Mouse (Mus musculus): Measurements from ENCODE around the gene Lmtk2. TPM values are rescaled to one million over a fixed set of nuclear protein-coding genes. Genes with fewer than 3 reads are reported as not detected.

The Lmtk2 gene
- polyA plus RNA-seq, 1 experiment from 2014 or later: 11.2 TPM

- 82% methylated on average over 20 of the region's 20 CpGs for WGBS
- H3K4me2 ChIP-seq (replicated peaks): no peak overlapping the region
- ATAC-seq (ENCODE audit: low FRiP score): no peak
- no peak for DNase-seq (ENCODE audit: low spot score)
- H3K36me3 ChIP-seq (replicated peaks; ENCODE audit: control insufficient read depth, insufficient read depth): peaks cover 43% of the 10 kb centered on the region
- no peaks in the 10 kb centered on the region for H3K9me3 ChIP-seq (ENCODE audit: control insufficient read depth, low read length)
- no peaks in the 10 kb centered on the region for H3K4me1 ChIP-seq (replicated peaks; ENCODE audit: control insufficient read depth, insufficient read depth, low read length)
- no peak overlapping the region for H3K4me3 ChIP-seq (replicated peaks; ENCODE audit: low read length)
- H3K9ac ChIP-seq: no peak overlapping the region
- no peak overlapping the region for H3K27ac ChIP-seq
- H3K27me3 ChIP-seq (ENCODE audit: control insufficient read depth, insufficient read depth, low read length): no peaks in the 10 kb centered on the region
Measured at GRCm38 (mm10) chr5:144182542-144183247, 82.5 kb downstream of the Lmtk2 start.

GRCm38 (mm10) chr5:144183248-144183559 is 83.0 kb downstream of the Lmtk2 start:
- Histone ChIP-seq H3K4me2 (replicated peaks) (no peak overlapping the region), H3K9ac (no peak overlapping the region), H3K9me3 (ENCODE audit: control insufficient read depth, low read length) (no peaks in the 10 kb centered on the region)

GRCm38 (mm10) chr5:144183647-144184335 is 83.6 kb downstream of the Lmtk2 start:
- Histone ChIP-seq H3K9me3 (ENCODE audit: control insufficient read depth, low read length) (no peaks in the 10 kb centered on the region), H3K4me1 (replicated peaks; ENCODE audit: control insufficient read depth, insufficient read depth, low read length) (no peaks in the 10 kb centered on the region), H3K4me3 (replicated peaks; ENCODE audit: low read length) (no peak overlapping the region), H3K36me3 (replicated peaks; ENCODE audit: control insufficient read depth, insufficient read depth) (peaks cover 44% of the 10 kb centered on the region), H3K27me3 (ENCODE audit: control insufficient read depth, insufficient read depth, low read length) (no peaks in the 10 kb centered on the region), H3K4me2 (replicated peaks) (no peak overlapping the region), H3K27ac (no peak overlapping the region), H3K9ac (no peak overlapping the region)
- DNase-seq (ENCODE audit: low spot score) (no peak), ATAC-seq (ENCODE audit: low FRiP score) (no peak)
- 77% methylated on average over 7 of the region's 7 CpGs for WGBS

More at GRCm38 (mm10) chr5:144183248-144183559, 83.0 kb downstream of the Lmtk2 start:
- 89% methylated on average over 8 of the region's 8 CpGs for WGBS
- no peaks in the 10 kb centered on the region for H3K27me3 ChIP-seq (ENCODE audit: control insufficient read depth, insufficient read depth, low read length)
- no peak overlapping the region for H3K27ac ChIP-seq
- H3K36me3 ChIP-seq (replicated peaks; ENCODE audit: control insufficient read depth, insufficient read depth): peaks cover 44% of the 10 kb centered on the region
- ATAC-seq (ENCODE audit: low FRiP score): no peak
- no peak overlapping the region for H3K4me3 ChIP-seq (replicated peaks; ENCODE audit: low read length)
- DNase-seq (ENCODE audit: low spot score): no peak
- no peaks in the 10 kb centered on the region for H3K4me1 ChIP-seq (replicated peaks; ENCODE audit: control insufficient read depth, insufficient read depth, low read length)

- 93% methylated on average over 21 of the region's 21 CpGs for WGBS
- peaks cover 41% of the 10 kb centered on the region for H3K36me3 ChIP-seq (replicated peaks; ENCODE audit: control insufficient read depth, insufficient read depth)
- H3K27me3 ChIP-seq (ENCODE audit: control insufficient read depth, insufficient read depth, low read length): no peaks in the 10 kb centered on the region
- H3K9ac ChIP-seq: no peak overlapping the region
- H3K4me1 ChIP-seq (replicated peaks; ENCODE audit: control insufficient read depth, insufficient read depth, low read length): no peaks in the 10 kb centered on the region
- H3K4me2 ChIP-seq (replicated peaks): no peak overlapping the region
- H3K4me3 ChIP-seq (replicated peaks; ENCODE audit: low read length): no peak overlapping the region
- no peak for ATAC-seq (ENCODE audit: low FRiP score)
- no peak for DNase-seq (ENCODE audit: low spot score)
- H3K9me3 ChIP-seq (ENCODE audit: control insufficient read depth, low read length): no peaks in the 10 kb centered on the region
- no peak overlapping the region for H3K27ac ChIP-seq
Measured at GRCm38 (mm10) chr5:144184350-144185045, 84.3 kb downstream of the Lmtk2 start.

- Histone ChIP-seq H3K9ac (no peak overlapping the region), H3K9me3 (ENCODE audit: control insufficient read depth, low read length) (no peaks in the 10 kb centered on the region), H3K4me3 (replicated peaks; ENCODE audit: low read length) (no peak overlapping the region), H3K36me3 (replicated peaks; ENCODE audit: control insufficient read depth, insufficient read depth) (peaks cover 35% of the 10 kb centered on the region), H3K27ac (no peak overlapping the region), H3K4me1 (replicated peaks; ENCODE audit: control insufficient read depth, insufficient read depth, low read length) (no peaks in the 10 kb centered on the region; the same call in 1 of the 2 replicates), H3K4me2 (replicated peaks) (no peak overlapping the region), H3K27me3 (ENCODE audit: control insufficient read depth, insufficient read depth, low read length) (no peaks in the 10 kb centered on the region)
- 88% methylated on average over 6 of the region's 6 CpGs for WGBS
- no peak for ATAC-seq (ENCODE audit: low FRiP score)
- DNase-seq (ENCODE audit: low spot score): no peak
Measured at GRCm38 (mm10) chr5:144188422-144188821, 88.2 kb downstream of the Lmtk2 start.

GRCm38 (mm10) chr5:144189327-144189726 is 89.1 kb downstream of the Lmtk2 start:
- DNase-seq (ENCODE audit: low spot score): no peak
- H3K27ac ChIP-seq: no peak overlapping the region
- H3K27me3 ChIP-seq (ENCODE audit: control insufficient read depth, insufficient read depth, low read length): no peaks in the 10 kb centered on the region

GRCm38 (mm10) chr5:144189950-144190583 is 89.8 kb downstream of the Lmtk2 start, which contains the start of gene Bhlha15:
Bhlha15 (plus strand) TSS chr5:144190286.
- no peak for DNase-seq (ENCODE audit: low spot score)
- Histone ChIP-seq H3K9me3 (ENCODE audit: control insufficient read depth, low read length) (no peaks in the 10 kb centered on the region), H3K4me3 (replicated peaks; ENCODE audit: low read length) (0 out of 2 replicates have a peak within 1 kb of the TSS, but pooled peaks have one; percentile 9), H3K27me3 (ENCODE audit: control insufficient read depth, insufficient read depth, low read length) (no peaks in the 10 kb centered on the region), H3K4me1 (replicated peaks; ENCODE audit: control insufficient read depth, insufficient read depth, low read length) (no peaks in the 10 kb centered on the region; the same call in 1 of the 2 replicates), H3K36me3 (replicated peaks; ENCODE audit: control insufficient read depth, insufficient read depth) (peaks cover 26% of the 10 kb centered on the region), H3K27ac (no peak within 1 kb of the TSS), H3K9ac (peak within 1 kb of the TSS; percentile 19), H3K4me2 (replicated peaks) (peak within 1 kb of the TSS; percentile 47)
- 5% methylated on average over 24 of the region's 26 CpGs for WGBS
- ATAC-seq (ENCODE audit: low FRiP score): no peak; the same call in 1 of the 2 replicates

More at GRCm38 (mm10) chr5:144189327-144189726, 89.1 kb downstream of the Lmtk2 start:
- WGBS: 78% methylated on average over 7 of the region's 7 CpGs
- H3K9me3 ChIP-seq (ENCODE audit: control insufficient read depth, low read length): no peaks in the 10 kb centered on the region
- no peak overlapping the region for H3K4me2 ChIP-seq (replicated peaks)
- no peak overlapping the region for H3K4me3 ChIP-seq (replicated peaks; ENCODE audit: low read length)
- no peaks in the 10 kb centered on the region; the same call in 1 of the 2 replicates for H3K4me1 ChIP-seq (replicated peaks; ENCODE audit: control insufficient read depth, insufficient read depth, low read length)
- no peak for ATAC-seq (ENCODE audit: low FRiP score)
- peaks cover 32% of the 10 kb centered on the region for H3K36me3 ChIP-seq (replicated peaks; ENCODE audit: control insufficient read depth, insufficient read depth)
- H3K9ac ChIP-seq: no peak overlapping the region

- WGBS: 31% methylated on average over 23 of the region's 23 CpGs
- Histone ChIP-seq H3K4me1 (replicated peaks; ENCODE audit: control insufficient read depth, insufficient read depth, low read length) (no peaks in the 10 kb centered on the region; the same call in 1 of the 2 replicates), H3K27me3 (ENCODE audit: control insufficient read depth, insufficient read depth, low read length) (no peaks in the 10 kb centered on the region), H3K4me3 (replicated peaks; ENCODE audit: low read length) (no peak overlapping the region), H3K9me3 (ENCODE audit: control insufficient read depth, low read length) (no peaks in the 10 kb centered on the region), H3K4me2 (replicated peaks) (no peak overlapping the region), H3K9ac (no peak overlapping the region), H3K27ac (no peak overlapping the region), H3K36me3 (replicated peaks; ENCODE audit: control insufficient read depth, insufficient read depth) (peaks cover 17% of the 10 kb centered on the region)
- ATAC-seq (ENCODE audit: low FRiP score) (no peak), DNase-seq (ENCODE audit: low spot score) (no peak)
Measured at GRCm38 (mm10) chr5:144191026-144191425, 90.8 kb downstream of the Lmtk2 start.

- no peak overlapping the region for H3K9ac ChIP-seq
- WGBS: 84% methylated on average over 6 of the region's 6 CpGs
- H3K9me3 ChIP-seq (ENCODE audit: control insufficient read depth, low read length): no peaks in the 10 kb centered on the region
- no peak overlapping the region for H3K4me2 ChIP-seq (replicated peaks)
- no peaks in the 10 kb centered on the region for H3K27me3 ChIP-seq (ENCODE audit: control insufficient read depth, insufficient read depth, low read length)
- DNase-seq (ENCODE audit: low spot score): no peak
- no peaks in the 10 kb centered on the region; the same call in 1 of the 2 replicates for H3K4me1 ChIP-seq (replicated peaks; ENCODE audit: control insufficient read depth, insufficient read depth, low read length)
- H3K4me3 ChIP-seq (replicated peaks; ENCODE audit: low read length): no peak overlapping the region
- H3K36me3 ChIP-seq (replicated peaks; ENCODE audit: control insufficient read depth, insufficient read depth): peaks cover 7% of the 10 kb centered on the region
- no peak for ATAC-seq (ENCODE audit: low FRiP score)
- no peak overlapping the region for H3K27ac ChIP-seq
Measured at GRCm38 (mm10) chr5:144192673-144193072, 92.4 kb downstream of the Lmtk2 start.

Measured in hindbrain, embryonic 14.5 days (tissue).